15 mouse cellular contexts compared by ENCODE assay signal in genomic region chr6:141856085-141856484, GRCm38 (mm10). TPM values are rescaled to one million over a fixed set of nuclear protein-coding genes. Genes with fewer than 3 reads are reported as not detected.
DNase-seq lines count a peak whose midpoint lies in the region; ATAC-seq and TF ChIP-seq lines count a peak whose summit lies in the region.
"Had no signal": no experiment of that assay in that cellular context is flagged by ENCODE, and none has a peak within 500 bp of the region (broad histone marks: within the 10 kb centered on the region; RNA-seq: fewer than 3 reads in every experiment).

TSS of gene Slco1a4 (minus strand) at chr6:141856199.

- no peaks in the 10 kb centered on the region for H3K27me3 ChIP-seq in embryonic facial prominence, embryonic 14.5 days (replicated peaks; ENCODE audit: control insufficient read depth, insufficient read depth, low read length)
- no peaks in the 10 kb centered on the region for H3K27me3 ChIP-seq in embryonic facial prominence, embryonic 10.5 days (replicated peaks; ENCODE audit: low read depth, poor library complexity, severe bottlenecking)
- H3K27me3 ChIP-seq in midbrain, postnatal 0 days (ENCODE audit: insufficient read depth, low read length), result no peaks in the 10 kb centered on the region
- no peaks in the 10 kb centered on the region for H3K27me3 ChIP-seq in midbrain, embryonic 15.5 days (replicated peaks)
- H3K27me3 ChIP-seq: heart, embryonic 12.5 days; neural tube, embryonic 15.5 days had no signal

- DNase-seq in embryonic facial prominence, embryonic 14.5 days (ENCODE audit: low spot score), result peak; percentile 56
- DNase-seq in embryonic facial prominence, embryonic 10.5 days (ENCODE audit: low spot score), result no peak
- DNase-seq in layer of hippocampus, adult 18-20 months (ENCODE audit: low spot score in 2 of 2), result no peak
- DNase-seq in layer of hippocampus, adult 9-11 months, result no peak
- peak; percentile 26 for DNase-seq in midbrain, postnatal 0 days (ENCODE audit: low spot score)
- DNase-seq in lung, postnatal 36 days, result peak; percentile 2
- DNase-seq in urinary bladder, adult 18-20 months (ENCODE audit: low spot score in 2 of 2), result no peak
- DNase-seq: gastrocnemius, postnatal 14 days; liver, postnatal 0 days; thymus, postnatal 4 days had no signal

- ATAC-seq in embryonic facial prominence, embryonic 14.5 days (ENCODE audit: low read depth), result no peak
- ATAC-seq in midbrain, postnatal 0 days (ENCODE audit: low FRiP score), result no peak
- no peak for ATAC-seq in midbrain, embryonic 15.5 days (replicated peaks)
- ATAC-seq: liver, postnatal 0 days; midbrain, embryonic 16.5 days had no signal

- no peaks in the 10 kb centered on the region for H3K4me1 ChIP-seq in embryonic facial prominence, embryonic 14.5 days (ENCODE audit: control insufficient read depth, insufficient read depth, low read length)
- no peaks in the 10 kb centered on the region for H3K4me1 ChIP-seq in embryonic facial prominence, embryonic 10.5 days
- no peaks in the 10 kb centered on the region for H3K4me1 ChIP-seq in midbrain, postnatal 0 days (ENCODE audit: insufficient read depth, low read length)
- no peaks in the 10 kb centered on the region for H3K4me1 ChIP-seq in midbrain, embryonic 15.5 days
- H3K4me1 ChIP-seq: heart, embryonic 12.5 days; neural tube, embryonic 15.5 days had no signal

- H3K4me3 ChIP-seq in embryonic facial prominence, embryonic 14.5 days (ENCODE audit: low read depth, low read length), result no peak within 1 kb of the TSS
- no peak within 1 kb of the TSS for H3K4me3 ChIP-seq in embryonic facial prominence, embryonic 10.5 days
- no peak within 1 kb of the TSS for H3K4me3 ChIP-seq in midbrain, postnatal 0 days (ENCODE audit: low read depth, low read length)
- H3K4me3 ChIP-seq in midbrain, embryonic 15.5 days, result no peak within 1 kb of the TSS
- H3K4me3 ChIP-seq: heart, embryonic 12.5 days; neural tube, embryonic 15.5 days had no signal

- no peaks in the 10 kb centered on the region for H3K9me3 ChIP-seq in embryonic facial prominence, embryonic 14.5 days (ENCODE audit: control insufficient read depth, low read length)
- H3K9me3 ChIP-seq in embryonic facial prominence, embryonic 10.5 days, result no peaks in the 10 kb centered on the region
- no peaks in the 10 kb centered on the region for H3K9me3 ChIP-seq in midbrain, postnatal 0 days (ENCODE audit: low read length)
- no peaks in the 10 kb centered on the region for H3K9me3 ChIP-seq in midbrain, embryonic 15.5 days
- H3K9me3 ChIP-seq: heart, embryonic 12.5 days; neural tube, embryonic 15.5 days had no signal

- 54% methylated on average over 2 of the region's 2 CpGs for WGBS in embryonic facial prominence, embryonic 14.5 days
- WGBS in embryonic facial prominence, embryonic 10.5 days, result 93% methylated on average over 2 of the region's 2 CpGs
- 59% methylated on average over 2 of the region's 2 CpGs for WGBS in midbrain, postnatal 0 days
- WGBS in midbrain, embryonic 15.5 days, result 80% methylated on average over 2 of the region's 2 CpGs

- H3K9ac ChIP-seq in embryonic facial prominence, embryonic 14.5 days (ENCODE audit: low read depth, low read length), result no peak within 1 kb of the TSS
- no peak within 1 kb of the TSS for H3K9ac ChIP-seq in midbrain, postnatal 0 days (replicated peaks; ENCODE audit: low read length, poor library complexity, severe bottlenecking)
- H3K9ac ChIP-seq in midbrain, embryonic 15.5 days, result no peak within 1 kb of the TSS
- H3K9ac ChIP-seq: heart, embryonic 12.5 days; hindbrain, embryonic 14.5 days; liver, postnatal 0 days; neural tube, embryonic 15.5 days had no signal

- no peak within 1 kb of the TSS for H3K27ac ChIP-seq in embryonic facial prominence, embryonic 14.5 days (replicated peaks; ENCODE audit: low read depth, low read length)
- no peak within 1 kb of the TSS for H3K27ac ChIP-seq in embryonic facial prominence, embryonic 10.5 days (replicated peaks)
- no peak within 1 kb of the TSS for H3K27ac ChIP-seq in midbrain, postnatal 0 days (ENCODE audit: low read depth, low read length)
- H3K27ac ChIP-seq in midbrain, embryonic 15.5 days, result no peak within 1 kb of the TSS
- H3K27ac ChIP-seq: hindbrain, embryonic 14.5 days; neural tube, embryonic 15.5 days had no signal

- TF ChIP-seq CTCF in midbrain, postnatal 0 days (IDR thresholded peaks at IDR 0.05), result no peak

- H3K4me2 ChIP-seq in embryonic facial prominence, embryonic 14.5 days (ENCODE audit: low read depth, low read length), result no peak within 1 kb of the TSS
- no peak within 1 kb of the TSS for H3K4me2 ChIP-seq in midbrain, postnatal 0 days (ENCODE audit: low read depth, low read length, poor library complexity, severe bottlenecking)
- H3K4me2 ChIP-seq in midbrain, embryonic 15.5 days, result no peak within 1 kb of the TSS
- H3K4me2 ChIP-seq: heart, embryonic 12.5 days; hindbrain, embryonic 14.5 days; neural tube, embryonic 15.5 days had no signal

- no peaks in the 10 kb centered on the region for H3K36me3 ChIP-seq in embryonic facial prominence, embryonic 14.5 days (ENCODE audit: control insufficient read depth, insufficient read depth, low read length)
- no peaks in the 10 kb centered on the region for H3K36me3 ChIP-seq in embryonic facial prominence, embryonic 10.5 days (replicated peaks)
- no peaks in the 10 kb centered on the region for H3K36me3 ChIP-seq in midbrain, postnatal 0 days (ENCODE audit: insufficient read depth, low read length)
- H3K36me3 ChIP-seq in midbrain, embryonic 15.5 days (replicated peaks), result no peaks in the 10 kb centered on the region
- H3K36me3 ChIP-seq: heart, embryonic 12.5 days; neural tube, embryonic 15.5 days had no signal

RNA-seq across cellular contexts. Expression of gene Slco1a4, which starts in this region (rescaled TPM):
- polyA plus RNA-seq in embryonic facial prominence, embryonic 14.5 days (2014; fragmentation: Nextera tagmentation; extraction: Ambion mirVana), result 0.37 and 0.47 TPM in 2 replicates
- polyA plus RNA-seq in embryonic facial prominence, embryonic 10.5 days (2016; fragmentation: Nextera tagmentation; extraction: Ambion mirVana), result not detected in 2 replicates
- total RNA-seq in layer of hippocampus, adult 18-20 months (2021), result 10 to 100 TPM; 21.8 to 25.7 TPM
- 1.8 and 2.6 TPM in 2 replicates for total RNA-seq in midbrain, postnatal 0 days (2014; rRNA removed)
- polyA plus RNA-seq in midbrain, postnatal 0 days (2015; fragmentation: Nextera tagmentation; extraction: Ambion mirVana), result 1.8 and 3.1 TPM in 2 replicates
- polyA plus RNA-seq in midbrain, embryonic 15.5 days (2015; fragmentation: Nextera tagmentation; extraction: Ambion mirVana), result 1.3 and 1.5 TPM in 2 replicates
- polyA plus RNA-seq: heart, embryonic 12.5 days had no signal

Comparison
In these comparisons a context has a peak if more than half of its experiments do, and no peak if none do; other contexts are left out.
1. Peak in DNase-seq in embryonic facial prominence, embryonic 14.5 days; RNA of the gene not detected or under 1 TPM.
2. DNase-seq: peak in midbrain, postnatal 0 days (single experiment) and lung, postnatal 36 days (single experiment); none in embryonic facial prominence, embryonic 10.5 days (single experiment), layer of hippocampus, adult 18-20 months (0 of 2), layer of hippocampus, adult 9-11 months (single experiment) and urinary bladder, adult 18-20 months (0 of 2).